Mouse (Mus musculus) heart, postnatal 0 days (tissue): ENCODE measurements around the gene Gulp1.

Experiments used
- CTCF ChIP-seq: IDR thresholded peaks from 2 replicates; pipeline ENCODE4 v1.5.1; 2016; ENCODE audit warnings: antibody characterized with exemption, control low read depth, low read depth
- EP300 ChIP-seq: IDR thresholded peaks from 2 replicates; pipeline ENCODE4 v1.6.1; 2016; ENCODE audit warnings: antibody characterized with exemption, low read depth

DNA sequence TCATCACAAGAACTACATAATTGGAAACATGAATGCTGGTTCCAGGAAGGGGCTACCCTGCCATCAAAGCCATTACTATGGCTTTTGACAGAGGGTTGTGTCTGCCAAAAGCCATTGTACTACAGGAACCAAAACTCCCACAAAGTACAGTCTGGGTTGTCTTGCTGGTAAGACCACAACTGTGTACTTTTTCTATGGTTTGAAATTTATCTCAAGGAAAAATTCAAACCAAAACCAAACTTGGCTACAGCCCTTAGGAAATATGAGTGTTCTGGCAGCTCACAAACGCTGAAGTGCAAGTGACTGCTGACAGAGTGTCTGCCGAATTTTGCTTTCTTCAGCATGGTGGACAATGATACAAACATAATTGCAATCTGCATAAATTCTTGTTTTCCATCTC, 259.0 kb downstream of the Gulp1 start:
- TF ChIP-seq EP300 (no peak), CTCF (no peak)
